Mouse (Mus musculus) NIH3T3 (cell line): ENCODE data around the gene Mrpl37.

Experiments
- DNase-seq: peaks from one replicate; pipeline ENCODE4 v3.0.0-alpha.2; 2012; ENCODE audit warnings: low read depth

Mrpl37 gene

GRCm38 (mm10) chr4:107064394-107065098, 2.1 kb downstream of the Mrpl37 start:
- DNase-seq: no peak

GRCm38 (mm10) chr4:107063214-107063613, 3.5 kb downstream of the Mrpl37 start:
- DNase-seq: no peak

GRCm38 (mm10) chr4:107061560-107061959, 5.1 kb downstream of the Mrpl37 start:
- no peak for DNase-seq

- no peak for DNase-seq
Observed at GRCm38 (mm10) chr4:107058781-107059180, 7.9 kb downstream of the Mrpl37 start.

- DNase-seq: no peak
Observed at GRCm38 (mm10) chr4:107058346-107058745, 8.3 kb downstream of the Mrpl37 start.

GRCm38 (mm10) chr4:107056088-107056487, 10.6 kb downstream of the Mrpl37 start:
- DNase-seq: no peak

- peak; percentile 30 for DNase-seq
Observed at GRCm38 (mm10) chr4:107052962-107053553, 13.6 kb downstream of the Mrpl37 start.

- DNase-seq: no peak
Observed at GRCm38 (mm10) chr4:107051889-107052288, 14.8 kb downstream of the Mrpl37 start.

- no peak for DNase-seq
Observed at GRCm38 (mm10) chr4:107048568-107049162, 18.0 kb downstream of the Mrpl37 start.

GRCm38 (mm10) chr4:107047806-107048205, 18.9 kb downstream of the Mrpl37 start:
- DNase-seq: peak; percentile 29

GRCm38 (mm10) chr4:107045188-107045587, 21.5 kb downstream of the Mrpl37 start:
- no peak for DNase-seq

GRCm38 (mm10) chr4:107042304-107042703, 24.4 kb downstream of the Mrpl37 start:
- DNase-seq: no peak

GRCm38 (mm10) chr4:107039270-107039669, 27.4 kb downstream of the Mrpl37 start:
- no peak for DNase-seq

- no peak for DNase-seq
Observed at GRCm38 (mm10) chr4:107038303-107038702, 28.4 kb downstream of the Mrpl37 start.

GRCm38 (mm10) chr4:107036985-107037384, 29.7 kb downstream of the Mrpl37 start:
- no peak for DNase-seq

- no peak for DNase-seq
Observed at GRCm38 (mm10) chr4:107035689-107036088, 31.0 kb downstream of the Mrpl37 start.

- DNase-seq: no peak
Observed at GRCm38 (mm10) chr4:107026451-107026850, 40.2 kb downstream of the Mrpl37 start.

GRCm38 (mm10) chr4:107025369-107025768, 41.3 kb downstream of the Mrpl37 start:
- DNase-seq: no peak

GRCm38 (mm10) chr4:107024899-107025298, 41.8 kb downstream of the Mrpl37 start:
- DNase-seq: no peak

- peak; percentile 49 for DNase-seq
Observed at GRCm38 (mm10) chr4:107021464-107021863, 45.2 kb downstream of the Mrpl37 start.

GRCm38 (mm10) chr4:107020287-107021000, 46.2 kb downstream of the Mrpl37 start:
- no peak for DNase-seq

GRCm38 (mm10) chr4:107019027-107019426, 47.6 kb downstream of the Mrpl37 start:
- DNase-seq: peak; percentile 30

GRCm38 (mm10) chr4:107018521-107018920, 48.1 kb downstream of the Mrpl37 start:
- peak; percentile 13 for DNase-seq
